In genomic region chr12:13180715-13181335, GRCm38 (mm10) we compare ENCODE assay signal across 8 mouse cellular contexts.
DNase-seq lines count a peak whose midpoint lies in the region; ATAC-seq and TF ChIP-seq lines count a peak whose summit lies in the region.

No protein-coding gene starts in this region.

- no peak overlapping the region for H3K4me2 ChIP-seq in hindbrain, embryonic 13.5 days
- H3K4me2 ChIP-seq in limb, embryonic 14.5 days (replicated peaks; ENCODE audit: low read depth, low read length, severe bottlenecking) = peak overlapping the region; percentile 3; the same call in 1 of the 2 replicates

- ATAC-seq in frontal cortex, adult (ENCODE audit: low TSS enrichment) = peak; percentile 82
- peak; percentile 84 for ATAC-seq in hindbrain, embryonic 13.5 days (ENCODE audit: low FRiP score)
- peak; percentile 53; the same call in 1 of the 2 replicates for ATAC-seq in limb, embryonic 14.5 days (ENCODE audit: low FRiP score, low read depth)

- H3K4me1 ChIP-seq in hindbrain, embryonic 13.5 days (replicated peaks) = peaks cover 25% of the 10 kb centered on the region
- peaks cover 46% of the 10 kb centered on the region for H3K4me1 ChIP-seq in limb, embryonic 14.5 days (ENCODE audit: control insufficient read depth, insufficient read depth, low read length)
- no peaks in the 10 kb centered on the region for H3K4me1 ChIP-seq in cerebellum, adult 2 months (ENCODE audit: control insufficient read depth, insufficient read depth, low read length)

- H3K36me3 ChIP-seq in hindbrain, embryonic 13.5 days = no peaks in the 10 kb centered on the region
- H3K36me3 ChIP-seq in limb, embryonic 14.5 days (ENCODE audit: control insufficient read depth, insufficient read depth, low read length) = no peaks in the 10 kb centered on the region

- 0 out of 2 replicates have a peak overlapping the region, but pooled peaks have one; percentile 23 for H3K27ac ChIP-seq in hindbrain, embryonic 13.5 days
- no peak overlapping the region for H3K27ac ChIP-seq in limb, embryonic 14.5 days (replicated peaks; ENCODE audit: low read depth, low read length)
- H3K27ac ChIP-seq in cerebellum, adult 2 months (ENCODE audit: insufficient read depth, low read length) = no peak overlapping the region

- TF ChIP-seq POLR2A in limb, embryonic 14.5 days (IDR thresholded peaks at IDR 0.05; ENCODE audit: borderline replicate concordance, extremely low read depth, insufficient read depth, insufficient read length) = no peak
- TF ChIP-seq POLR2A in cerebellum, adult 2 months (IDR thresholded peaks at IDR 0.05; ENCODE audit: borderline replicate concordance, insufficient read depth, low read length) = no peak

- no peak overlapping the region for H3K9ac ChIP-seq in hindbrain, embryonic 13.5 days
- no peak overlapping the region for H3K9ac ChIP-seq in limb, embryonic 14.5 days (ENCODE audit: low read depth, low read length, severe bottlenecking)

- no peak overlapping the region for H3K4me3 ChIP-seq in hindbrain, embryonic 13.5 days
- no peak overlapping the region for H3K4me3 ChIP-seq in limb, embryonic 14.5 days (replicated peaks; ENCODE audit: low read length)
- H3K4me3 ChIP-seq in cerebellum, adult 2 months (replicated peaks; ENCODE audit: insufficient read depth, low read depth, low read length) = no peak overlapping the region

- no peak for TF ChIP-seq CTCF in cerebellum, adult 2 months (IDR thresholded peaks at IDR 0.05; ENCODE audit: borderline replicate concordance, insufficient read depth, low read depth, low read length)

- DNase-seq in frontal cortex, postnatal 25 days (ENCODE audit: low spot score in 2 of 2) = no peak
- DNase-seq in embryo, embryonic 9.5 days (ENCODE audit: extremely low spot score) = peak; percentile 58
- DNase-seq in limb, embryonic 14.5 days (ENCODE audit: low spot score) = peak; percentile 23
- peak; percentile 20 for DNase-seq in retina, adult 2 months (ENCODE audit: low read depth, low spot score)
- DNase-seq in cerebellum, adult 2 months = no peak
- no peak for DNase-seq in layer of hippocampus, adult 8-10 months (ENCODE audit: low spot score in 2 of 2)

- H3K27me3 ChIP-seq in hindbrain, embryonic 13.5 days = no peaks in the 10 kb centered on the region
- no peaks in the 10 kb centered on the region for H3K27me3 ChIP-seq in limb, embryonic 14.5 days (ENCODE audit: control insufficient read depth, insufficient read depth, low read length)
- H3K27me3 ChIP-seq in cerebellum, adult 2 months (ENCODE audit: control insufficient read depth, insufficient read depth, low read length) = no peaks in the 10 kb centered on the region

- WGBS in hindbrain, embryonic 13.5 days = 24% methylated on average over 9 of the region's 9 CpGs
- WGBS in limb, embryonic 14.5 days = 21% methylated on average over 9 of the region's 9 CpGs
- WGBS in cerebellum, adult 2 months = 36% methylated on average over 9 of the region's 9 CpGs

- H3K9me3 ChIP-seq in hindbrain, embryonic 13.5 days = no peaks in the 10 kb centered on the region
- H3K9me3 ChIP-seq in limb, embryonic 14.5 days (ENCODE audit: control insufficient read depth, low read length) = no peaks in the 10 kb centered on the region

Comparison
In these comparisons a context has a peak if more than half of its experiments do, and no peak if none do; other contexts are left out.
1. DNase-seq: peak in embryo, embryonic 9.5 days (single experiment), limb, embryonic 14.5 days (single experiment) and retina, adult 2 months (single experiment); none in frontal cortex, postnatal 25 days (0 of 2), cerebellum, adult 2 months (0 of 2) and layer of hippocampus, adult 8-10 months (0 of 2).
2. Peak in every context shown above with its lines, with median percentiles within 50 percentile points of each other: ATAC-seq.